Mouse (Mus musculus) 416B (cell line): ENCODE results near the gene Olfr175-ps1.

Source experiments
- DNase-seq: peaks from one replicate; pipeline ENCODE4 v3.0.0; 2011; ENCODE audit warnings: low read depth

The Olfr175-ps1 gene

DNA sequence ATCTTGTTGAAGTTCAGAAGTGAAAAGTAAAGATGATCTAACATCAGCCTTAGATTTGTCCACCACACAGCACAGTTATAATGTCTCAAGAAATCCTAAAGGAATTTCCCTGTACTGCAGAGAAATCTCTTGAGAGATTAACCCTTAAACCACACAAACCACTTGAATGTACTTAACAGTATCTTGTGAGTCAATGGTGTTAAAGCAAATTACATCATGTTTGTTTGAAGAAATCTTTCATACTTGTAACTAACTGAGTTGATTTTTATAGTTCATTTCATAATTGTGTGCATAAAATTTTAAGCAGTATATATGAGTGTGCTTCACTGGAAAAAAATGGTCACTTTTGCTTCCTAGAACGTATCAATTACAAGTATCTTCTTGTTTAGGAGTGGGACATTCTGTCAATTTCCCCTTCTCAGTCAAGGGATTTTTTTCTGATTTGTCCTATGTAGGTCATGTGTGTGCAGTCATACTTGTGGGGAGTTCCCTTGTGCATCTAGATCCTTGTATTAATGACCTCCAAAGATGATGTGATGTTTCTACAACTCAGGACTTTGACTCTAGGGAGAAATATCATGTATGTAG lies at the start of gene Olfr175-ps1:
Gene Olfr175-ps1, minus strand, starts transcription at position 51 of the 588 bp plus-strand sequence.
- DNase-seq = no peak

DNA sequence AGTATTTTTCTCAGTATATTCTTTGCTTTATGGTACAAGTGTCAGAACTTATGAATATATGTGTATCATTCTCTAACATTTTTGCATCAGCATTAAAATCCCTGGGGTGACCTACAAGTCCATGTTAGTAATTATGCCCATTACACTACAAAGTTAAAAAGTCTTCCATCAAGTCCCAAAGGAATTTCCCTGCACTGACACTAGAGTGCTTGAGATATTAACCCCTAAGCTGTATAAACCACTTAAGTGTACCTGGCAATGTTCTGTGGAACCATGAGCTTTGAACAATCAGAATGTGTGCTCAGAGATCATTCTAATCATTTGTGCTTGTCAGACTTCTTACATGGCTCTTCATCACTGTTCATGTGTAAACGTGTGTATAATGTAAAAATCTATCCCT lies 48.1 kb upstream of the Olfr175-ps1 start, which contains the start of gene Olfr177:
Gene Olfr177, minus strand, starts transcription at position 101 of the 400 bp plus-strand sequence.
- no peak for DNase-seq

DNA sequence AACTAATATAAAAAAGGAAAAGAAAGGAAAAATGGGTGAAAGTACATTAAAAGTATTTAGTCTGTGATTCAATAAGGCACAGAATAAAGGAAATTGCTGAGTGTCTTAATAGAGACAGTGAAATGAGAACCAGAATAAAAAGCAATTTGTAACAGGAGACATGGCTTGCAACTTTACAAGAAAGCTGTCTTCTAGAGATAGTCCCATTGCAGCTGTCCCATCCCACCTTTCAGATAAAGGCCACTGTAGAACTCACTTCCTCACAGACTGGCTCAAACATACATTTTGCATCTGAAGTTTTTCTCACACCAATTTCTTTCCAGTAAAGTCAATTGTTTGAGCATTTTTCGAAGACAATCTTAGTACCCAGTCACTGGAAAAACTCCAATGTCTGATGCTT lies 34.9 kb upstream of the Olfr175-ps1 start:
- no peak for DNase-seq

DNA sequence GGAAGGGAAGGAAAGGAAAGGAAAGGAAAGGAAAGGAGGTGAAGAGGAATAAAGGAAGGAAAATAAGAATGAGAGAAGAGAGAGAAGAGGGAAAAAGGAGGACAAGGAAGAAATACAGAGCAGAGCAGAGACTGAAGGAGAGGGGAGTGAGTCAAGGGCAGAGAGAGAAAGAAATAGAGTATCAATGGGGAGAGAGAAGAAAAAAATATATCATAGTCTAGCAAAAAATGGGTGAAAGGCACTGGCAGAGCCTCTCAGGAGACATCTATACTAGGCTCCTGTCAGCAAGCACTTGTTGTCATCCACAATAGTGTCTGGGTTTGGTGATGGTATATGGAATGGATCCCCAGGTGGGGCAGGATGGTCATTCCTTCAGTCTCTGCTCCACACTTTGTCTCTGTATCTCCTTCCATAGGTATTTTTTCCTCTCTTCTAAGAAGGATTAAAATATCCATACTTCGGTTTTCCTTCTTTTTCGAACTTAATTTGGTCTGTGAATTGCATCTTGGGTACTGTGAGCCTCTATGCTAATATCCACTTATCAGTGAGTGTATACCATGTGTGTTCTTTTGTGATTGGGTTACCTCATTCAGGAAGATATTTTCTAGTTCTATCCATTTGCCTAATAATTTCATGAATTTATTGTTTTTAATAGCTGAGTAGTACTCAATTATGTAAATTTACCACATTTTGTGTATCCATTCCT lies 33.6 kb upstream of the Olfr175-ps1 start:
- no peak for DNase-seq

DNA sequence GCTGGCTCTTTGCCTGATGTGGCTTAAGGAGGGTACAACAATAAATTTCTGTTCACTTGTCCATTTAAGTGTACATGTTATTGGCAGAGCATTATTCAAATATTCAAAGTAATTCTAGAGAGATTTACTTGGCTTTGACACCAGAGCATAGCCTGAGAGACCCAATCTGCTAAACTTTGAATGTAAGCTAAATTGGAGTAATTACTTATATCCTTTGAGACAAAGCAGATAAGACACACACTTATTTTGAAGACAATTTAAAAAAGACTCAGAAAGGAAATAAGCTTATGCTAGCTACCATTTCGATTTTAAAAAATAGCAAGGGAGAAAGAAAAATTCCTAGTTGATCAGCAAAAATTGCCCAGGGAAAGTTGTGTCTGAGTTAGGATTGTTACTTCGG lies 26.4 kb downstream of the Olfr175-ps1 start, which contains the start of gene Olfr173:
Gene Olfr173, minus strand, starts transcription at position 101 of the 400 bp plus-strand sequence.
- DNase-seq = no peak
